Mouse (Mus musculus) cortical plate, adult 2 months (tissue): ENCODE measurements at regions not wholly inside any gene's neighbourhood (a gene's known extent, or its start where the extent isn't known, plus 50 kb on each side); places are given as distances from the start of the nearest gene placed in this dataset.

Experiments used
- CTCF ChIP-seq: fragments of 200-500 bp; IDR thresholded peaks from 2 replicates; pipeline ENCODE4 v1.5.1; 2011; ENCODE audit warnings: mild to moderate bottlenecking, control low read depth, low read length; ENCODE audit not compliant: insufficient read depth; ENCODE audit errors: extremely low read depth
- POLR2A ChIP-seq: fragments of 200-500 bp; IDR thresholded peaks from 2 replicates; pipeline ENCODE4 v1.6.1; 2011; ENCODE audit warnings: mild to moderate bottlenecking, low read length, control low read depth; ENCODE audit not compliant: insufficient read depth; ENCODE audit errors: extremely low read depth

DNA sequence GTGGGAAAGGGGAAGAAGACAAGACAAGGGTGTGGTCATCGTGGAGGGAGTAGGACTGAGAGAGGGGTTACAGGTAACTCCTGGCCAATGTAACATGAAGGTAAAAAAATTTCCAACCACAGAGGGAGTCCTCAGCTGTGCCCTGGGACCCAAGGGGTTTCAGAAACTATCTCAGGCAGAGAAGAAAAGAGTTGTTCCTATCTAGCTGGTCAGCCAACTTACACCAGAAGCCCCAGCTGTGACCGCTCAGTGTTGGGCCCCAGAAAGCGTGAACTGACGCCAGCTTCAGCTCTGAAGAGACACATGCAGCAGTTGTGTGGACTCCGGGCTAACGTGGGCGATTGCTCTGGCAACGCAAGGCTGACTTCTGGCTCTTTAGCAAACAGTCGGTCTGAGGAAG, 52.2 kb downstream of the Rhob start:
- no peak for TF ChIP-seq POLR2A
- TF ChIP-seq CTCF = no peak
